Mouse (Mus musculus) embryonic facial prominence, embryonic 14.5 days (tissue): ENCODE measurements at regions not wholly inside any gene's neighbourhood (a gene's known extent, or its start where the extent isn't known, plus 50 kb on each side); places are given as distances from the start of the nearest gene placed in this dataset.

Experiments used
- ATAC-seq: fragments of 200-750 bp; cut with Nextera tagmentation; 2 replicates; pipeline ENCODE4 v1.8.0; 2017; ENCODE audit warnings: low read depth, moderate number of reproducible peaks, moderate TSS enrichment
- DNase-seq: peaks from one replicate; pipeline ENCODE4 v3.0.0-alpha.2; 2015; ENCODE audit warnings: low spot score
- H3K27ac ChIP-seq: fragments of 300-500 bp; sonication (generic); replicated peaks from 2 replicates; pipeline ENCODE4 v1.5.1; 2014; ENCODE audit warnings: low read depth, mild to moderate bottlenecking, low read length, moderate library complexity
- H3K27me3 ChIP-seq: fragments of 300-500 bp; sonication (generic); replicated peaks from 2 replicates; pipeline ENCODE4 v1.6.1; 2014; ENCODE audit warnings: low read length; ENCODE audit not compliant: control insufficient read depth, insufficient read depth
- H3K36me3 ChIP-seq: fragments of 300-500 bp; sonication (generic); 2 replicates; pipeline ENCODE4 v1.6.1; 2014; ENCODE audit warnings: low read length, mixed read lengths; ENCODE audit not compliant: control insufficient read depth, insufficient read depth
- H3K4me1 ChIP-seq: fragments of 300-500 bp; sonication (generic); 2 replicates; pipeline ENCODE4 v1.6.1; 2014; ENCODE audit warnings: antibody characterized with exemption, low read length; ENCODE audit not compliant: control insufficient read depth, insufficient read depth
- H3K4me2 ChIP-seq: fragments of 300-500 bp; sonication (generic); 2 replicates; pipeline ENCODE4 v1.6.1; 2014; ENCODE audit warnings: low read depth, mild to moderate bottlenecking, low read length, moderate library complexity, mixed read lengths
- H3K4me3 ChIP-seq: fragments of 300-500 bp; sonication (generic); 2 replicates; pipeline ENCODE4 v1.5.1; 2014; ENCODE audit warnings: low read depth, mild to moderate bottlenecking, low read length
- H3K9ac ChIP-seq: fragments of 300-500 bp; sonication (generic); 2 replicates; pipeline ENCODE4 v1.6.1; 2014; ENCODE audit warnings: low read depth, mild to moderate bottlenecking, low read length, moderate library complexity, mixed read lengths
- H3K9me3 ChIP-seq: fragments of 300-500 bp; sonication (generic); 2 replicates; pipeline ENCODE4 v1.6.1; 2016; ENCODE audit warnings: low read length; ENCODE audit not compliant: control insufficient read depth
- WGBS: fragments of 180-500 bp; shearing (Covaris S2); extraction: QIAGEN DNeasy Blood & Tissue Kit; methylation state at CpG from one replicate; pipeline ENCODE4 v1.1.7; 2014; 5-methylcytosine and 5-hydroxymethylcytosine counted together

DNA sequence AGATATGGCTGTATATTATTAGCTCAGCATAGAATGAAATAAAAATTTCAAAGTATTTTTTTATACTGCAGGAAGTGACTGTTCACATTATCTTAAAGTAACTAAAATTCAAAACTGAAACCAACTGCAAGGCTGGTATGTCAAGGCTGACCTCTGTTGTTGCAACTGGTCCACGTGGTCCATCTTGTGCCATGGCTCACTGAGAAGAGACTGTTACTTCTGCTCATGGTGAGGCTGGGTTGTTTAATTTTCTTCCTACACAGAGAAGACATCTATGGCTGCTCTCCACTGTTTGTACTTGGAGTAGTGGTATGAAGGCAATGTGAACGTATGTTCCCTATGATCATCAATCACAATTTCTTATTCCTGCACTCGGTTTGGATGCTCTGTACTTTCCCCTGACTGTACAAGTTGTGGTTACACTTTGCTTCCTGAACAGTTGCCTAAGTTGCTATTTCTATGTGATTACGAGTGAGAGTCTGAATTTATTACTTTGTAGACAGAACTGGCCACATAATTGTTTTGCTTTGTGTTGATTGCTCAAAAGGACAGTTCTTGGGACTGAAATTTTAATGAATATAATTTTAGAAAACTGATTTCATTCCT lies 946.1 kb downstream of the Trim52 start:
- no peaks in the 10 kb centered on the region for H3K36me3 ChIP-seq
- WGBS: 76% methylated on average over 4 of the region's 4 CpGs

DNA sequence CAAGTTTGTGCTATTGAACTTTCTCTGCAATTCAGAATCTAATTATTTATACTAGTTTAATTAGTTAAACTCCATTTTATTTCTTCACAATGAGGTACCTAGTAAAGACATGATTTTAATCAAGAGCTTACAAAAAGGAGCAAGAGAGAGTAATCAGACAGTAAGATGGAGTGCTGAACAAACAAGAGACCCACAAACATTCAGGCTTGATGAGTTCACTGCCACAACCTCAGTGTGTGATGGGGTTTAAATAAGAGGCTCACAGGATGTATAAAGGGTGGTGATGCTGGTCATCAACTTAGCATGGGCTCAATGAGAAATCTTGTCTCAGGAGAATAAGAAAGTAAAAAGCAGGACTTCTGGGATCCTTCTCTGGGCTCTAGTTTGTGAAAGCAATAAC lies 962.6 kb downstream of the Trim52 start:
- no peaks in the 10 kb centered on the region for H3K9me3 ChIP-seq
- no peaks in the 10 kb centered on the region for H3K4me1 ChIP-seq
- DNase-seq: no peak
- H3K9ac ChIP-seq: no peak overlapping the region
- H3K4me3 ChIP-seq: no peak overlapping the region
- no peaks in the 10 kb centered on the region for H3K36me3 ChIP-seq
- H3K27me3 ChIP-seq: no peaks in the 10 kb centered on the region
- no peak overlapping the region for H3K27ac ChIP-seq
- H3K4me2 ChIP-seq: no peak overlapping the region
- no peak for ATAC-seq

More for the DNA sequence above, 946.1 kb downstream of the Trim52 start:
- no peaks in the 10 kb centered on the region for H3K9me3 ChIP-seq
- H3K4me2 ChIP-seq: no peak overlapping the region
- H3K9ac ChIP-seq: no peak overlapping the region
- H3K27ac ChIP-seq: no peak overlapping the region
- no peak overlapping the region for H3K4me3 ChIP-seq
- no peak for DNase-seq
- ATAC-seq: no peak
- H3K27me3 ChIP-seq: no peaks in the 10 kb centered on the region
- H3K4me1 ChIP-seq: no peaks in the 10 kb centered on the region

DNA sequence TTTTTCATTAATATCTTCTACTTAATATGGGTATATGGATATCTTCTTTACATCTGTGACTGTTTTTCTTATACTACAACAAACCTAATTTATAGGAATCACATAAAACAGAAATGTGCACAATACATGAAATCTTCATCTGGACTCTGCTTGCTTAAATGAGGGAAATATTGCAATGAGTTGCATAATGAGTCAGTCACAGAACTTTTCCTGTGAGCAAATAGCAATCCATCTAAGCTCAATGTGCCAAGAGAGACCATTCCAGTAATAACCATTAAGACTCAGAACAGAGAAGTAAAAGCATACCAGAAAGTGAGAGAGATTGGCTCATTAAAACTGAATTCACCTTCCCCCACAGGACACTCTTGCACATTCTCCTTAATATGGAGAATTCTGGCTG lies 974.4 kb downstream of the Trim52 start:
- no peak for DNase-seq
- ATAC-seq: no peak
- Histone ChIP-seq H3K27me3 (no peaks in the 10 kb centered on the region), H3K9ac (no peak overlapping the region), H3K36me3 (no peaks in the 10 kb centered on the region), H3K27ac (no peak overlapping the region), H3K4me3 (no peak overlapping the region), H3K4me2 (no peak overlapping the region), H3K9me3 (no peaks in the 10 kb centered on the region), H3K4me1 (no peaks in the 10 kb centered on the region)
